Mouse (Mus musculus) bone marrow, adult 2 months (tissue): Measurements from ENCODE around the gene Tenm4.

Source experiments
- CTCF ChIP-seq: fragments of 200-500 bp; IDR thresholded peaks from 2 replicates; pipeline ENCODE4 v1.5.1; 2011; ENCODE audit warnings: low read length, control low read depth; ENCODE audit not compliant: control insufficient read depth, insufficient read depth
- POLR2A ChIP-seq: fragments of 200-500 bp; IDR thresholded peaks from 2 replicates; pipeline ENCODE4 v1.6.1; 2011; ENCODE audit warnings: low read depth, mild to moderate bottlenecking, control low read depth, low read length, borderline replicate concordance; ENCODE audit not compliant: control insufficient read depth

DNA sequence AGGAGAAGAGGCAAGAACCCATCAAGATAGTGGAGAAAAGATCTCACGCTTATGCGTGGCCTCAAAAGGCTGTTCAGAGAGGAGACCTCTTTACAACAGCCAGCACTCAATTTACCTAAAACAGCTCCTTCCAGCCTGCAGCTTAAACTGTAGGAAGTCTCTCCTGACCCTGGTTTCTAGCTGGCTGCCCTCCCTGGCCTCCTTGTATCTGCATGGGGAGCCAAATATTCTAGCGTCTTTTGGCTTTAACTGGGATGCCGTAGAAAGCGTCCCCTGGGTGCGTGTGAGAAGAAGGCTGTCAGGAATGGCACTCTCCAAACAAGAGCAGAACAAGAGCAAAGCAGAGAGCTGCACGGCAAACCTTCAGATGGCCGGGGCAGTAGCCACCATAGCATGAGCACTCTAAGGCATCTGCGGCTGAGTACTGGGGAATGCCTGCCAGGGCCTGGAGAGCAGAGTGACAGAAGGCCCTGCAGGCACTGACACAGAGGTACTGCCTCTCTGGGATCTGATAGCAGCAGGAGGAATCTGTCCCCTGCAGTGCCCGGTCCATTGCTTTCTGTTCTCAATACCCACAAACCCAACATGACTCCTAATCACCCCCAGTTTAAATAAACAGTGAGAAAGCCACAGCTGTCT lies 585.2 kb downstream of the Tenm4 start:
- TF ChIP-seq CTCF (no peak), POLR2A (no peak)
